Mouse (Mus musculus) neural tube, embryonic 10.5 days (tissue): ENCODE results near the gene Tfdp1.

Source experiments
- DNase-seq: peaks from one replicate; pipeline ENCODE4 v3.0.0-alpha.2; 2017; ENCODE audit warnings: low spot score; ENCODE audit errors: extremely low spot score

Gene Tfdp1

GRCm38 (mm10) chr8:13415879-13416278 is 77.3 kb downstream of the Tfdp1 start:
- no peak for DNase-seq

DNA sequence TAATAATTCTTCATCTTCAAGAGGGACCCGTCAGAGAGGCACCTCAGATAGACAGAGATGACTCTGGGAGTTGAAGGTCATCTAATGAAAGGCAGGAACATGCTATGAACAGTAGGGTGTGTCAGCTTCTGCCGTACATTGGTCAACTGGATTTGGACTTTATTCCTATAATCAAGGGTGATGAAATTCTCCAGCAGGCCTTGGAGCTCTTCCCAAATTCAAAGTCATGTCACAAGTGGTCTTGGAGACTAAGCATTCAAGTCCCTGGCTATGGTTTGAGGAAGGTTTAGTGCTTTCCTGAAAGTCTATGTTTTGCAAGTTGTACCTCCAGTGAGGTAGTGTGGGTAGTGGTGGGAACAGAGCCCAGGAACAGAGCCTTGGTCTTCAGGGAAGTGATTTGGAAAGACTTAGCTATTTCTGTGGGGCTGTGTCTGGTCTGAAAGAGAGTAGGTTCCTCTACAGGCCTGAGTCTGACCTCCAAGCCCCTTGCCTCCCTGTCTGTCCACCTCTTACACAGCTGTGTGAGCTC is 80.6 kb downstream of the Tfdp1 start:
- no peak for DNase-seq

DNA sequence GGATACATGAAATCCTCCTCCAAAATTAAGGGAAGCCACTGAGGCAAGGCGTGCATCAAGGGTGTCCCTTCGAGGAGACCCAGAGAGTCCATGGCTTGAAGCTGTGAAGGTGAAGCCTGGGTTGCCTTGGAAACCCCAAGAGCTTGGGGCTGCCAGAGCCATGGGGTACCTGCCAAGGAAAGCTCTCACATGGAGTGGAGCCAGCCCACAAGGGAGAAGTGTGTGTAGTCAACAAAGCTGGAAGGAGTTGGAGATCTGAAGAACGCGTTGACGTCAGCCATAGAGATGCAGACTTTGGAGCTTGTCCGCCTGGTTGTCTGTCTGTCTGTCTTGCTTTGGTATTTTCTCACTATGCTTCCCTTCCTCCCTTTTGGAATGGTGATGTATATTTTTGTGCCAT is 82.4 kb downstream of the Tfdp1 start:
- DNase-seq = no peak

- DNase-seq = no peak
Measured at GRCm38 (mm10) chr8:13427351-13427750, 88.8 kb downstream of the Tfdp1 start.
